Mouse (Mus musculus) spleen, adult 2 months (tissue): Measurements from ENCODE around the gene Clec10a.

ENCODE experiments used
- CTCF ChIP-seq: fragments of 200-500 bp; IDR thresholded peaks from 2 replicates; pipeline ENCODE4 v1.5.1; 2011; ENCODE audit warnings: mild to moderate bottlenecking, inconsistent platforms; ENCODE audit not compliant: insufficient read depth, insufficient read length, insufficient replicate concordance; ENCODE audit errors: extremely low read depth
- POLR2A ChIP-seq: fragments of 200-500 bp; IDR thresholded peaks from 2 replicates; pipeline ENCODE4 v1.6.1; 2011; ENCODE audit warnings: low read depth, low read length, inconsistent platforms

GRCm38 (mm10) chr11:70115901-70116300, 40.1 kb upstream of the Clec10a start:
- TF ChIP-seq CTCF: no peak
- no peak for TF ChIP-seq POLR2A
